Mouse (Mus musculus) right cerebral cortex, adult 18-20 months (tissue): ENCODE measurements around the gene Baat.
"Not testable (repeated sequence)": the region's sequence is repeated elsewhere in the genome, so short reads cannot be mapped to it uniquely, and the experiment has no call there.

ENCODE experiments used
- DNase-seq: peaks from one replicate; pipeline ENCODE4 v3.0.0; 2022; ENCODE audit warnings: mixed read lengths

Baat gene

GRCm38 (mm10) chr4:49506386-49506785, at the start of gene Baat:
TSS of gene Baat (minus strand) at chr4:49506557.
- no peak for DNase-seq

- no peak for DNase-seq
Observed at GRCm38 (mm10) chr4:49553380-49553779, 47.0 kb upstream of the Baat start.

- no peak for DNase-seq
Observed at GRCm38 (mm10) chr4:49549383-49549782, 43.0 kb upstream of the Baat start, which contains the start of gene Aldob. TSS of gene Aldob (minus strand) at chr4:49549546.

- DNase-seq, result no peak
Observed at GRCm38 (mm10) chr4:49547544-49548219, 41.3 kb upstream of the Baat start.

GRCm38 (mm10) chr4:49546873-49547543, 40.7 kb upstream of the Baat start:
- DNase-seq, result no peak

GRCm38 (mm10) chr4:49546026-49546425, 39.7 kb upstream of the Baat start:
- no peak for DNase-seq

- no peak for DNase-seq
Observed at GRCm38 (mm10) chr4:49540966-49541365, 34.6 kb upstream of the Baat start.

GRCm38 (mm10) chr4:49539665-49540064, 33.3 kb upstream of the Baat start:
- peak; percentile 16 for DNase-seq

GRCm38 (mm10) chr4:49536671-49537070, 30.3 kb upstream of the Baat start:
- no peak for DNase-seq

- no peak for DNase-seq
Observed at GRCm38 (mm10) chr4:49535675-49536294, 29.4 kb upstream of the Baat start.

- no peak for DNase-seq
Observed at GRCm38 (mm10) chr4:49535036-49535435, 28.7 kb upstream of the Baat start.

GRCm38 (mm10) chr4:49522576-49522975, 16.2 kb upstream of the Baat start:
- DNase-seq, result peak; percentile 91

GRCm38 (mm10) chr4:49521346-49521745, 15.0 kb upstream of the Baat start:
- DNase-seq, result no peak

- peak; percentile 98 for DNase-seq
Observed at GRCm38 (mm10) chr4:49520572-49521340, 14.4 kb upstream of the Baat start, which contains the start of the genes Mrpl50 and Zfp189. TSS of gene Mrpl50 (minus strand) at chr4:49521093. TSS of gene Zfp189 (plus strand) at chr4:49521176.

GRCm38 (mm10) chr4:49519476-49519875, 13.1 kb upstream of the Baat start:
- DNase-seq, result no peak

GRCm38 (mm10) chr4:49514441-49514840, 8.1 kb upstream of the Baat start:
- DNase-seq, result no peak

GRCm38 (mm10) chr4:49512636-49513035, 6.3 kb upstream of the Baat start:
- no peak for DNase-seq

GRCm38 (mm10) chr4:49510236-49510835, 4.0 kb upstream of the Baat start:
- not testable (repeated sequence) for DNase-seq

- no peak for DNase-seq
Observed at GRCm38 (mm10) chr4:49509183-49509582, 2.8 kb upstream of the Baat start.

GRCm38 (mm10) chr4:49503563-49503962, 2.8 kb downstream of the Baat start:
- no peak for DNase-seq

- DNase-seq, result not testable (repeated sequence)
Observed at GRCm38 (mm10) chr4:49485934-49486650, 20.3 kb downstream of the Baat start.

GRCm38 (mm10) chr4:49485442-49485841, 20.9 kb downstream of the Baat start:
- no peak for DNase-seq
